Mouse (Mus musculus) spleen, adult 18-20 months (tissue): ENCODE results near the gene Gm20388.
"Not testable (repeated sequence)": the region's sequence is repeated elsewhere in the genome, so short reads cannot be mapped to it uniquely, and the experiment has no call there.

ENCODE experiments used
- DNase-seq, 2 experiments: peaks; one replicate each; pipeline ENCODE4 v3.0.0; 2022; ENCODE audit warnings: mixed read lengths in 2 of 2

The Gm20388 gene

GRCm38 (mm10) chr8:122550234-122550994, 2639.8 kb downstream of the Gm20388 start:
- peak in 1 of 2 experiments; percentile 31 for DNase-seq

- no peak for DNase-seq
Observed at GRCm38 (mm10) chr8:122550995-122551264, 2640.3 kb downstream of the Gm20388 start.

- DNase-seq, result peak; percentile 86 to 96
Observed at GRCm38 (mm10) chr8:122551265-122552051, 2640.8 kb downstream of the Gm20388 start, which contains the start of gene Piezo1. Gene Piezo1 (minus strand): TSS chr8:122551329.

- no peak for DNase-seq
Observed at GRCm38 (mm10) chr8:122554786-122555185, 2644.1 kb downstream of the Gm20388 start.

- peak; percentile 73 to 74 for DNase-seq
Observed at GRCm38 (mm10) chr8:122556030-122557009, 2645.7 kb downstream of the Gm20388 start.

- no peak for DNase-seq
Observed at GRCm38 (mm10) chr8:122557248-122558038, 2646.8 kb downstream of the Gm20388 start.

- DNase-seq, result no peak
Observed at GRCm38 (mm10) chr8:122558671-122559349, 2648.2 kb downstream of the Gm20388 start.

- DNase-seq, result no peak
Observed at GRCm38 (mm10) chr8:122561199-122561598, 2650.6 kb downstream of the Gm20388 start.

GRCm38 (mm10) chr8:122564363-122565352, 2654.0 kb downstream of the Gm20388 start:
- DNase-seq, result no peak

GRCm38 (mm10) chr8:122566766-122567165, 2656.1 kb downstream of the Gm20388 start:
- DNase-seq, result no peak

- peak; percentile 90 to 92 for DNase-seq
Observed at GRCm38 (mm10) chr8:122567361-122568108, 2656.9 kb downstream of the Gm20388 start, which contains the start of gene Cdt1. Gene Cdt1 (plus strand): TSS chr8:122568015.

GRCm38 (mm10) chr8:122568109-122568504, 2657.5 kb downstream of the Gm20388 start:
- DNase-seq, result peak; percentile 79 to 86

- no peak for DNase-seq
Observed at GRCm38 (mm10) chr8:122568881-122569309, 2658.3 kb downstream of the Gm20388 start.

GRCm38 (mm10) chr8:122569329-122569728, 2658.7 kb downstream of the Gm20388 start:
- no peak for DNase-seq

- no peak for DNase-seq
Observed at GRCm38 (mm10) chr8:122569996-122570395, 2659.4 kb downstream of the Gm20388 start.

- no peak for DNase-seq
Observed at GRCm38 (mm10) chr8:122571153-122571552, 2660.5 kb downstream of the Gm20388 start.

- no peak for DNase-seq
Observed at GRCm38 (mm10) chr8:122571750-122572267, 2661.2 kb downstream of the Gm20388 start.

GRCm38 (mm10) chr8:122572751-122573150, 2662.1 kb downstream of the Gm20388 start:
- no peak for DNase-seq

- not testable (repeated sequence) for DNase-seq
Observed at GRCm38 (mm10) chr8:122573176-122573575, 2662.5 kb downstream of the Gm20388 start.
